ENCODE assay signal across 22 mouse cellular contexts in the genomic region with DNA sequence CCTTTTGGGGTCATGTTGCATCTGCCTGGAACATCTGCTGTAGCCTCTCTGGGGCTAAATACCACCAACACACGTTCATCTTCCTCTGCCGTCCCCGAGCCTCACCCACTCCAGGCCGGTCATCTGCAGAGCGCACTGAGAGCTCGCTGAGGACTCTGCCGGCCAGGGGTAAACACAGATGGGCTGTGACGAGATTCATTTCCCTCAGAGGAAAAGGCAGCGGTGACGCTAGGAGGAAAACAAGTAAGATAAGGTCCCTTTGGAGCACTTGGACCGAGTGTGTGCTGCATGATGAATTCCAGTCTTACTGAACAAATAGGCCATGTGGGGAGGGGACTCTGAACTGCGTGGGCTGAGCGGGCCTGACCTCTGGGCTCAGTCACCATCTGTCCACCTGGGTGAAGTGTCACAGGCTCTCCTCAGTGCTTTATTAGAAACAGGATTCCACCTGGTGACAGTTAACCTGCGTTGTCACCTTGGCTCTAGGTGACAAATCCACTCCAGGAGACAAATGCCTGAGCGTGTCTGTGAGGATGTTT.
DNase-seq lines count a peak whose midpoint lies in the region; ATAC-seq lines count a peak whose summit lies in the region.
"Had no signal": no experiment of that assay in that cellular context is flagged by ENCODE, and none has a peak within 500 bp of the region (broad histone marks: within the 10 kb centered on the region; RNA-seq: fewer than 3 reads in every experiment).

No protein-coding gene starts in this region.

- H3K4me2 ChIP-seq in liver, embryonic 15.5 days: no peak overlapping the region
- no peak overlapping the region for H3K4me2 ChIP-seq in liver, embryonic 11.5 days
- H3K4me2 ChIP-seq in embryonic facial prominence, embryonic 11.5 days (ENCODE audit: low read depth, low read length): no peak overlapping the region
- H3K4me2 ChIP-seq: embryonic facial prominence, embryonic 15.5 days; hindbrain, embryonic 12.5 days; limb, embryonic 13.5 days; lung, embryonic 15.5 days; midbrain, embryonic 11.5 days had no signal

- H3K27me3 ChIP-seq in heart, embryonic 10.5 days (ENCODE audit: insufficient read depth, poor library complexity, severe bottlenecking): no peaks in the 10 kb centered on the region
- H3K27me3 ChIP-seq in liver, embryonic 15.5 days: no peaks in the 10 kb centered on the region
- H3K27me3 ChIP-seq in liver, embryonic 11.5 days (replicated peaks; ENCODE audit: control insufficient read depth, insufficient read depth, low read length): no peaks in the 10 kb centered on the region
- no peaks in the 10 kb centered on the region for H3K27me3 ChIP-seq in embryonic facial prominence, embryonic 11.5 days (ENCODE audit: control insufficient read depth, insufficient read depth, low read length)
- H3K27me3 ChIP-seq: embryonic facial prominence, embryonic 15.5 days; hindbrain, embryonic 12.5 days; limb, embryonic 13.5 days; lung, embryonic 15.5 days had no signal

- no peak overlapping the region for H3K4me3 ChIP-seq in heart, embryonic 10.5 days
- H3K4me3 ChIP-seq in liver, embryonic 15.5 days (replicated peaks): no peak overlapping the region
- no peak overlapping the region for H3K4me3 ChIP-seq in liver, embryonic 11.5 days (ENCODE audit: low read depth, low read length)
- no peak overlapping the region for H3K4me3 ChIP-seq in embryonic facial prominence, embryonic 11.5 days (ENCODE audit: low read depth, low read length)
- H3K4me3 ChIP-seq: embryonic facial prominence, embryonic 15.5 days; gastrocnemius, adult 2 months; hindbrain, embryonic 12.5 days; limb, embryonic 13.5 days; lung, embryonic 15.5 days had no signal

- H3K4me1 ChIP-seq in heart, embryonic 10.5 days: peaks cover 15% of the 10 kb centered on the region; the same call in 1 of the 2 replicates
- H3K4me1 ChIP-seq in liver, embryonic 15.5 days (replicated peaks): peaks cover 6% of the 10 kb centered on the region
- no peaks in the 10 kb centered on the region for H3K4me1 ChIP-seq in liver, embryonic 11.5 days (replicated peaks; ENCODE audit: control insufficient read depth, insufficient read depth, low read length)
- peaks cover 3% of the 10 kb centered on the region for H3K4me1 ChIP-seq in embryonic facial prominence, embryonic 11.5 days (ENCODE audit: control insufficient read depth, insufficient read depth, low read length)

- no peaks in the 10 kb centered on the region for H3K9me3 ChIP-seq in heart, embryonic 10.5 days
- H3K9me3 ChIP-seq in liver, embryonic 15.5 days (replicated peaks): no peaks in the 10 kb centered on the region
- H3K9me3 ChIP-seq in liver, embryonic 11.5 days (ENCODE audit: control insufficient read depth, low read length): no peaks in the 10 kb centered on the region
- no peaks in the 10 kb centered on the region for H3K9me3 ChIP-seq in embryonic facial prominence, embryonic 11.5 days (replicated peaks; ENCODE audit: control insufficient read depth, low read length)
- H3K9me3 ChIP-seq: embryonic facial prominence, embryonic 15.5 days; hindbrain, embryonic 12.5 days; limb, embryonic 13.5 days; lung, embryonic 15.5 days had no signal

- H3K27ac ChIP-seq in heart, embryonic 10.5 days: peak overlapping the region; percentile 14; the same call in 1 of the 2 replicates
- no peak overlapping the region; the same call in 1 of the 2 replicates for H3K27ac ChIP-seq in liver, embryonic 15.5 days (replicated peaks)
- H3K27ac ChIP-seq in liver, embryonic 11.5 days (ENCODE audit: low read depth, low read length): no peak overlapping the region
- peak overlapping the region; percentile 20; the same call in 1 of the 2 replicates for H3K27ac ChIP-seq in embryonic facial prominence, embryonic 11.5 days (replicated peaks; ENCODE audit: low read depth, low read length)
- H3K27ac ChIP-seq: embryonic facial prominence, embryonic 15.5 days; gastrocnemius, adult 2 months; hindbrain, embryonic 12.5 days; limb, embryonic 13.5 days; lung, embryonic 15.5 days; macrophage had no signal

- peak; percentile 65 for ATAC-seq in liver, embryonic 15.5 days (ENCODE audit: insufficient read depth)
- ATAC-seq in liver, embryonic 11.5 days (replicated peaks; ENCODE audit: low FRiP score): no peak
- no peak for ATAC-seq in embryonic facial prominence, embryonic 11.5 days (replicated peaks; ENCODE audit: insufficient number of reproducible peaks, low FRiP score, low TSS enrichment, low read depth)
- ATAC-seq in megakaryocyte-erythroid progenitor cell, adult 5-6 weeks (replicated peaks; ENCODE audit: low FRiP score, low TSS enrichment, poor library complexity, severe bottlenecking): no peak
- ATAC-seq: inflammation-experienced regulatory T-cells, adult 6 months had no signal

- intact Hi-C loops in heart, postnatal 36 days (cut with DNase I): no loop called here
- intact Hi-C loops in heart, postnatal 10 days (cut with DNase I): no loop called here

- no peak for DNase-seq in heart, embryonic 10.5 days (ENCODE audit: low spot score)
- no peak for DNase-seq in heart, postnatal 36 days
- no peak for DNase-seq in liver, embryonic 11.5 days (ENCODE audit: low spot score)
- no peak for DNase-seq in embryonic facial prominence, embryonic 11.5 days (ENCODE audit: low spot score)
- peak; percentile 44 to 47 for DNase-seq in heart, postnatal 10 days
- DNase-seq in cerebellum, adult 8-10 months: no peak
- DNase-seq: B cell, adult 2 months; cerebellum, adult 18-20 months; gastrocnemius, adult 2 months; kidney, adult 9 months; right cerebral cortex, postnatal 14 days; spleen, adult 18-20 months; thymus, postnatal 36 days had no signal

- peaks cover 40% of the 10 kb centered on the region for H3K36me3 ChIP-seq in heart, embryonic 10.5 days
- H3K36me3 ChIP-seq in liver, embryonic 15.5 days (replicated peaks): no peaks in the 10 kb centered on the region; the same call in 1 of the 2 replicates
- H3K36me3 ChIP-seq in liver, embryonic 11.5 days (ENCODE audit: control insufficient read depth, insufficient read depth, low read length): peaks cover 4% of the 10 kb centered on the region
- H3K36me3 ChIP-seq in embryonic facial prominence, embryonic 11.5 days (replicated peaks; ENCODE audit: control insufficient read depth, insufficient read depth, low read depth, low read length): no peaks in the 10 kb centered on the region; the same call in 1 of the 2 replicates
- H3K36me3 ChIP-seq: lung, embryonic 15.5 days had no signal

- H3K9ac ChIP-seq in liver, embryonic 15.5 days: no peak overlapping the region
- H3K9ac ChIP-seq in liver, embryonic 11.5 days (ENCODE audit: low read depth, low read length): no peak overlapping the region
- H3K9ac ChIP-seq in embryonic facial prominence, embryonic 11.5 days (replicated peaks; ENCODE audit: low read length): no peak overlapping the region
- H3K9ac ChIP-seq: embryonic facial prominence, embryonic 15.5 days; hindbrain, embryonic 12.5 days; limb, embryonic 13.5 days; lung, embryonic 15.5 days had no signal

- 55% methylated on average over 15 of the region's 15 CpGs for WGBS in heart, embryonic 10.5 days
- 58% methylated on average over 15 of the region's 15 CpGs for WGBS in liver, embryonic 15.5 days (ENCODE audit: insufficient replicate concordance)
- whole genome bisulfite sequencing in liver, embryonic 11.5 days: 64% methylated on average over 15 of the region's 15 CpGs
- 51% methylated on average over 15 of the region's 15 CpGs for WGBS in embryonic facial prominence, embryonic 11.5 days

Comparison
In these comparisons a context has a peak if more than half of its experiments do, and no peak if none do; other contexts are left out.
1. DNase-seq: peak in heart, postnatal 10 days (2 of 2); none in heart, embryonic 10.5 days (single experiment), heart, postnatal 36 days (0 of 2), liver, embryonic 11.5 days (single experiment), embryonic facial prominence, embryonic 11.5 days (single experiment) and cerebellum, adult 8-10 months (single experiment).
2. H3K27ac ChIP-seq: peak in heart, embryonic 10.5 days (single experiment) and embryonic facial prominence, embryonic 11.5 days (single experiment); none in liver, embryonic 15.5 days (single experiment) and liver, embryonic 11.5 days (single experiment).